In genomic region chr11:34181214-34182117, GRCm38 (mm10) we compare ENCODE assay signal across 9 mouse cellular contexts. TPM values are rescaled to one million over a fixed set of nuclear protein-coding genes. Genes with fewer than 3 reads are reported as not detected.
DNase-seq lines count a peak whose midpoint lies in the region; ATAC-seq lines count a peak whose summit lies in the region.
"Had no signal": no experiment of that assay in that cellular context is flagged by ENCODE, and none has a peak within 500 bp of the region (broad histone marks: within the 10 kb centered on the region; RNA-seq: fewer than 3 reads in every experiment).

No protein-coding gene starts in this region.

- H3K4me2 ChIP-seq in neural tube, embryonic 13.5 days, result no peak overlapping the region

- peak; percentile 56 for DNase-seq in adrenal gland, postnatal 10 days
- peak; percentile 37 for DNase-seq in embryo, embryonic 10.5 days (ENCODE audit: low spot score)
- DNase-seq in heart, adult 8-10 months (ENCODE audit: low spot score), result peak; percentile 61
- peak; percentile 44 for DNase-seq in kidney, adult 18-20 months
- peak; percentile 41 to 48 for DNase-seq in left cerebral cortex, postnatal 14 days (ENCODE audit: low spot score in 2 of 2)
- DNase-seq in yolk sac, embryonic 10.5 days (ENCODE audit: low spot score), result no peak

- H3K27ac ChIP-seq in neural tube, embryonic 13.5 days (replicated peaks), result peak overlapping the region; percentile 67

- intact Hi-C loops in left cerebral cortex, postnatal 14 days (cut with DNase I), result no loop called here

- 24% methylated on average over 8 of the region's 8 CpGs for WGBS in neural tube, embryonic 13.5 days

- no peaks in the 10 kb centered on the region for H3K27me3 ChIP-seq in neural tube, embryonic 13.5 days

- no peak overlapping the region for H3K9ac ChIP-seq in neural tube, embryonic 13.5 days

- no peak overlapping the region for H3K4me3 ChIP-seq in neural tube, embryonic 13.5 days

- H3K4me1 ChIP-seq in neural tube, embryonic 13.5 days (replicated peaks), result peaks cover 15% of the 10 kb centered on the region

- no peaks in the 10 kb centered on the region for H3K9me3 ChIP-seq in neural tube, embryonic 13.5 days

- peak; percentile 94 for ATAC-seq in neural tube, embryonic 13.5 days (ENCODE audit: low read depth)

- no peaks in the 10 kb centered on the region for H3K36me3 ChIP-seq in neural tube, embryonic 13.5 days

RNA-seq across cellular contexts. Expression of gene Foxi1, which starts 26.4 kb away (rescaled TPM):
- not detected for total RNA-seq in adrenal gland, postnatal 10 days (2021)
- total RNA-seq in heart, adult 8-10 months (2022), result not detected
- total RNA-seq in left cerebral cortex, postnatal 14 days (2021), result not detected
- polyA plus RNA-seq in neural tube, embryonic 13.5 days (2015; fragmentation: Nextera tagmentation; extraction: Ambion mirVana), result not detected in 2 replicates
- total RNA-seq: gastrocnemius, postnatal 4 days had no signal
- polyA plus RNA-seq: small intestine, adult 2 months had no signal
